Mouse (Mus musculus) 416B (cell line): ENCODE measurements around the gene Gtpbp10.
A peak's percentile ranks its signal among the peaks of the same experiment; 100 is the strongest.

Experiments
- DNase-seq: peaks from one replicate; pipeline ENCODE4 v3.0.0; 2011; ENCODE audit warnings: low read depth

Gtpbp10 gene

DNA sequence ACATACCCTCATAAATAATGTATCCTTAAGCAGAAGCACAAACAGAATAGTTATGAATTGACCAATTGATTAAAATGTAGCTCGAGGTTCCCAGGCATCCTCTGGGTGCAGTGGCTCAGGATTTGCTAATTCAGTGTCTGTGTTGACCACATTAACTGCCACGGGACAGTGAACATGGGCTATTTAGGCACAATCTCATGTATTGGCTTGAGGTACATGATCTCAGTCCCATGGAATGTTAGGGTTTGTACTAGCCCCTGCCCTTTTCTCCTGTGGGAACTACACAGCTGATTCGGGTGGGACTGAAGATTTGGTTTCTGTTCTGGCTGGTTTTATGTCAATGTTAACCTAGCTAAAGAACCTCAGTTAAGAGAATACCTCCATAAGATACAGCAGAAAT, 62.9 kb downstream of the Gtpbp10 start:
- DNase-seq, result no peak

DNA sequence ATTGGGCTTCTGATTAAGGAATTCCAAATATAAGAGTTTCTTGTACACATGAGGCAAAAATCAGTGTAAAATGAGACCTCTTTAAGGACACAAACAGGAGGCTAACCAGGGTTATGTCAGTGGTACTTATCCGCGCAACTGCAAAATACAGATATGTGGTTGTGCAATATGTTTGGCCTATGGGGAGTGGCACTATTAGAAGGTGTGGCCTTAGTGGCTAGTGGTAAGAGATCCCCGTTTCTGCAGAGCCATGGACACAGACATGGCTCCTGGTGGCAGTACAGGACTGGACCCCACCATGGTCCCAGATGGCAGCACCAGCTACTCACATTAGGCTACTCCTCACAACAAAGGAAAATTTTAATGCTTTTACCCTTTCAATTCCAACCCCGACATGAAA, 64.3 kb downstream of the Gtpbp10 start:
- DNase-seq, result peak; percentile 59

DNA sequence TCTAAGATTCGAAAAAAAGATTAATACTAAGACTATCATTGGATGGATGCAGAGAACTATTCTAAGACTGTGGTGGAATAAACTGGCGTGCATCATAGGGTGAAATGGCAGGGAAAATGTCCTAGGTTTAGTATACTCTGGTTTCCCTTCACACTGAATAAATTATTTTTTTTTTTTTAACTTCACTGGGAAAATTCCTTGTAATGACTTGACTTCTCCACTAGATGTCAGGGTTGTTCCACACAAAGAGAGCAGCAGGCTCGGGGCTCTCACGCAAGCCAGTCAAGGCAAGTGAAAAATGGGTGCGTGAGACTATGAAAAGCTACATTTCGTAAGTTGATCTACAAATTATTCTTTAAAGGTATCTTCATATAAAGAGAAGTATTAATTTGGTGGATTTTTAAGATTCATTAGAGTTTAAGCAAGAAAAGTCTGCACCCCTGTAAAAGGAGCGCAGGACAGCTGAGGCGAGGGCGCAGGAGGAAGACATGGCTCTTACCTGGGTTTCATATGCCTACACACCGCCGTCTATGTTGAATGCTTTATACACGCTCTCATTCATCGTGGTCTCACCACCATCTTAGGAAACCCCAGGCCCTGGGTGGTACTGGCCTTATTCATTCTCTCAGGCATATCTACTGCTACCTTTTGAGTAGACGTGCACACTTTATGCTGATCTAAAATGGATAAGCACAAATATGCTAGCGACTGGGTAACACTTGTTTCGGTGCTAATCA, 64.9 kb downstream of the Gtpbp10 start:
- peak; percentile 72 for DNase-seq

DNA sequence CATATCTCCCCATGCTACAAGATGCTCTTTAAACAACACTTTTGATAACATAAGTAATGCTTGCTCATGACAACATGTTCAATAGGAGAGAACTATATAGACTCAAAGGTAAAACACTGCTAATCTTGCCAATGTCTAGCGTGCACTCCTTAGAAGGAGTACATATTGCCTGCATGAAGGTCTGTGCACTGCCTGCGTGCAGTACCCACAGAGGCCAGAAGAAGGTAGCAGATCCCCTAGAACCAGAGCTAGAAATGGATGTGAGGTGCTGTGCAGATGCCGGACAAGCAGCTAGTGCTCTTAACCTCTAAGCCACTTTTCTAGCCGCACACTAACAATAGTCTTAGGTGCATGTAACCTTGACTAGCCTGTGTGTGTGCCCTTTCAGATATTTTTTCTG, 67.2 kb downstream of the Gtpbp10 start:
- DNase-seq, result no peak
